8 mouse cellular contexts compared by ENCODE assay signal in genomic region chr13:62382952-62383351, GRCm38 (mm10). TPM values are rescaled to one million over a fixed set of nuclear protein-coding genes. Genes with fewer than 3 reads are reported as not detected.
DNase-seq lines count a peak whose midpoint lies in the region; ATAC-seq lines count a peak whose summit lies in the region.
"Not testable (repeated sequence)": the region's sequence is repeated elsewhere in the genome, so short reads cannot be mapped to it uniquely, and the experiment has no call there.

Gene Gm3604, minus strand, starts transcription at chr13:62383177.

- peak; percentile 38 for DNase-seq in embryo, embryonic 9.5 days (ENCODE audit: extremely low spot score)
- DNase-seq in left cerebral cortex, adult 9 months (ENCODE audit: low spot score in 2 of 2), result peak; percentile 5 to 21
- peak; percentile 57 to 59 for DNase-seq in lung, postnatal 4 days
- peak; percentile 60 for DNase-seq in retina, postnatal 1 day
- peak; percentile 73 for DNase-seq in thymus, postnatal 4 days

- peak within 1 kb of the TSS; percentile 55 for H3K4me2 ChIP-seq in intestine, embryonic 15.5 days (replicated peaks)

- not testable (repeated sequence) for H3K27ac ChIP-seq in intestine, embryonic 15.5 days

- H3K4me1 ChIP-seq in intestine, embryonic 15.5 days (replicated peaks), result not testable (repeated sequence)

- H3K9me3 ChIP-seq in intestine, embryonic 15.5 days, result not testable (repeated sequence)

- not testable (repeated sequence) for H3K27me3 ChIP-seq in intestine, embryonic 15.5 days (replicated peaks)

- ATAC-seq in activated CD4-positive, CD25-positive, alpha-beta regulatory T cell, adult 4 months, result peak; percentile 63
- peak; percentile 93 for ATAC-seq in granulocyte monocyte progenitor cell, adult 5-6 weeks (replicated peaks; ENCODE audit: poor library complexity, severe bottlenecking)
- peak; percentile 69 for ATAC-seq in intestine, embryonic 15.5 days

- peak within 1 kb of the TSS; percentile 63 for H3K9ac ChIP-seq in intestine, embryonic 15.5 days

- not testable (repeated sequence) for H3K36me3 ChIP-seq in intestine, embryonic 15.5 days

- 5% methylated on average over 13 of the region's 13 CpGs for WGBS in intestine, embryonic 15.5 days

- H3K4me3 ChIP-seq in intestine, embryonic 15.5 days (replicated peaks), result peak within 1 kb of the TSS; percentile 51

RNA-seq across cellular contexts. Expression of gene Gm3604, which starts in this region (rescaled TPM):
- polyA plus RNA-seq in activated CD4-positive, CD25-positive, alpha-beta regulatory T cell, adult 4 months (2017; shearing (Covaris generic)), result 1 to 10 TPM; 4.1 to 7.1 TPM
- 17.0 and 18.3 TPM in 2 replicates for total RNA-seq in granulocyte monocyte progenitor cell, adult 5-6 weeks (2014; fragmentation: Nextera tagmentation)
- total RNA-seq in granulocyte monocyte progenitor cell, adult 5-6 weeks (2017), result 9.9 and 10.8 TPM in 2 replicates
- 5.3 and 5.7 TPM in 2 replicates for polyA plus RNA-seq in intestine, embryonic 15.5 days (2015; fragmentation: Nextera tagmentation; extraction: Ambion mirVana)

Comparison
In these comparisons a context has a peak if more than half of its experiments do, and no peak if none do; other contexts are left out.
1. DNase-seq: peak in every context shown above with its lines; median percentile 73 in thymus, postnatal 4 days; 60 in retina, postnatal 1 day; 58 in lung, postnatal 4 days; 38 in embryo, embryonic 9.5 days; 13 in left cerebral cortex, adult 9 months.